ENCODE assay signal across 8 mouse cellular contexts in genomic region chr19:4942551-4943252, GRCm38 (mm10). TPM values are rescaled to one million over a fixed set of nuclear protein-coding genes. Genes with fewer than 3 reads are reported as not detected.
DNase-seq lines count a peak whose midpoint lies in the region; ATAC-seq lines count a peak whose summit lies in the region.

Gene Peli3 (minus strand): TSS chr19:4943127.

- DNase-seq in T-cell, adult 2 months (ENCODE audit: low spot score): peak; percentile 73
- DNase-seq in gastrocnemius, adult 8-10 months (ENCODE audit: low spot score in 2 of 2): peak; percentile 36 to 65
- peak; percentile 80 for DNase-seq in induced T-regulatory cell, adult 2 months (ENCODE audit: low read depth)
- peak; percentile 42 to 67 for DNase-seq in left cerebral cortex, adult 9 months (ENCODE audit: low spot score in 2 of 2)
- peak; percentile 75 for DNase-seq in right cerebral cortex, adult 2 months (ENCODE audit: low spot score in 2 of 2)
- DNase-seq in urinary bladder, postnatal 10 days (ENCODE audit: low spot score): peak; percentile 45

- no peaks in the 10 kb centered on the region for H3K36me3 ChIP-seq in megakaryocyte, embryonic 14.5 days (replicated peaks; ENCODE audit: low read length)

- ATAC-seq in common myeloid progenitor, adult 5-6 weeks (replicated peaks; ENCODE audit: low read depth, poor library complexity, severe bottlenecking): peak; percentile 87

- H3K4me1 ChIP-seq in megakaryocyte, embryonic 14.5 days: peaks cover 18% of the 10 kb centered on the region

- H3K9me3 ChIP-seq in megakaryocyte, embryonic 14.5 days: peaks cover 11% of the 10 kb centered on the region

- peak within 1 kb of the TSS; percentile 90 for H3K4me3 ChIP-seq in megakaryocyte, embryonic 14.5 days (replicated peaks)

- H3K27me3 ChIP-seq in megakaryocyte, embryonic 14.5 days (replicated peaks): peaks cover 80% of the 10 kb centered on the region

RNA-seq across cellular contexts. Expression of gene Peli3, which starts in this region (rescaled TPM):
- 0.14 TPM in 1 of 2 replicates, not detected in the other for total RNA-seq in common myeloid progenitor, adult 5-6 weeks (2017)
- 1 to 10 TPM; 2.7 to 3.8 (median 3.3) TPM for total RNA-seq in gastrocnemius, adult 8-10 months (2022)
- polyA plus RNA-seq in megakaryocyte, embryonic 14.5 days (2012; ENCODE audit: insufficient read depth, low replicate concordance): 0.10 TPM in 1 of 2 replicates, not detected in the other

Comparison
In these comparisons a context has a peak if more than half of its experiments do, and no peak if none do; other contexts are left out.
1. Peak in every context shown above with its lines: DNase-seq, ATAC-seq and H3K4me3 ChIP-seq.
2. Peak in ATAC-seq in common myeloid progenitor, adult 5-6 weeks; RNA of the gene not detected or under 1 TPM.